Mouse (Mus musculus): ENCODE data around the gene Ankrd39.

GRCm38 (mm10) chr1:36551904-36552303, 4.7 kb upstream of the Ankrd39 start:
- TF ChIP-seq CTCF (IDR thresholded peaks at IDR 0.05; ENCODE audit: insufficient read depth, low read length) (no peak), POLR2A (IDR thresholded peaks at IDR 0.05; ENCODE audit: borderline replicate concordance, extremely low read depth, low read depth, low read length) (no peak)

All from lung, adult 2 months (tissue).